Mouse (Mus musculus): Measurements from ENCODE around the gene Olfr1373. TPM values are rescaled to one million over a fixed set of nuclear protein-coding genes. Genes with fewer than 3 reads are reported as not detected.
"Not testable (repeated sequence)": the region's sequence is repeated elsewhere in the genome, so short reads cannot be mapped to it uniquely, and the experiment has no call there.

Gene Olfr1373
- total and polyA plus RNA-seq, 2 experiments from 2014 or later: not detected

DNA sequence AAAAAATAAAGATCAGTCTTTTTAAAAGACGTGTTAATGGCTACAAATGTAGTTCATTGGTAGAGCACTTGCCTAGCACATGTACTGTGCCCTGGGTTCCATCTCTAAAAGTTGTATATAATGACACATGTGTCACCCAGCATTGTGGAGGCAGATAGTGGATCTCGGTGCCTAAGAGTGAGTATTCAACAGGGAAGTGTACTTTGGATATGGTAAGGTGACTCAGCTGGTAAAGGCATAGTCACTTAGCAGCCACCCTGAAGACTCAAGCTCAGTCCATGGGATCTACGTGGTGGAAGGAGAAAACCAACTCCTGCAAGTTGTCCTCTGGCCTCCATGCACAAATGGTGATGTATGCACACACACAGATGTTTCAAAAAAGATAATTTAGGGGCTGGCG is 20.9 kb downstream of the Olfr1373 start:
- Histone ChIP-seq H3K9me3 (ENCODE audit: low read length) (no peaks in the 10 kb centered on the region), H3K36me3 (ENCODE audit: insufficient read depth) (peaks cover 48% of the 10 kb centered on the region), H3K9ac (no peak overlapping the region), H3K27me3 (ENCODE audit: insufficient read depth, low read length) (no peaks in the 10 kb centered on the region), H3K4me1 (ENCODE audit: insufficient read depth) (0 out of 2 replicates have a peak, but pooled peaks cover 3% of the 10 kb centered on the region), H3K4me3 (ENCODE audit: low read depth, low read length) (no peak overlapping the region), H3K4me2 (ENCODE audit: low read depth) (no peak overlapping the region), H3K27ac (ENCODE audit: low read depth, low read length) (no peak overlapping the region)
- ATAC-seq: no peak
- DNase-seq: no peak
- TF ChIP-seq CTCF (IDR thresholded peaks at IDR 0.05; ENCODE audit: low read depth): no peak
- 88% methylated on average over 4 of the region's 4 CpGs for WGBS

- H3K4me1 ChIP-seq (ENCODE audit: insufficient read depth): no peaks in the 10 kb centered on the region
- H3K36me3 ChIP-seq (ENCODE audit: insufficient read depth): peaks cover 67% of the 10 kb centered on the region
These were observed 23.3 kb downstream of the Olfr1373 start for GRCm38 (mm10) chr11:52122045-52122444.

DNA sequence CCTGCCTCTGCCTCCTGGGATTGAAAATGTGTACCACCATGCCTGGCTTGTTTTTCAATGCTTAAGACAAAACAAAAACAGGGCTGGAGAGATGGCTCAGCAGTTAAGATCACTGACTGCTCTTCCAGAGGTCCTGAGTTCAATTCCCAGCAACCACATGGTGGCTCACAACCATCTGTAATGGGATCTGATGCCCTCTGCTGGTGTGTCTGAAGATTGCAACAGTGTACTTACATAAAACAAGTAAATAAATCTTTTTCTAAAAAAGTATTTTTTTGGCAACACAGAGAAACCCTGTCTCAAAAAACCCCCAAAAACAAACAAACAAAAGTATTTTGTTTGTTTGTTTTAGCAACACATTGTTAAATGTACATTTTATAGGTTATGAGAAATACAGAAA is 24.9 kb downstream of the Olfr1373 start:
- ATAC-seq: not testable (repeated sequence)
- H3K36me3 ChIP-seq (ENCODE audit: insufficient read depth): peaks cover 77% of the 10 kb centered on the region

More at GRCm38 (mm10) chr11:52122045-52122444, 23.3 kb downstream of the Olfr1373 start:
- H3K4me2 ChIP-seq (ENCODE audit: low read depth): no peak overlapping the region
- H3K27ac ChIP-seq (ENCODE audit: low read depth, low read length): no peak overlapping the region
- no peak for ATAC-seq
- TF ChIP-seq CTCF (IDR thresholded peaks at IDR 0.05; ENCODE audit: low read depth): no peak
- no peak overlapping the region for H3K4me3 ChIP-seq (ENCODE audit: low read depth, low read length)
- H3K27me3 ChIP-seq (ENCODE audit: insufficient read depth, low read length): no peaks in the 10 kb centered on the region
- no peak for DNase-seq
- no peaks in the 10 kb centered on the region for H3K9me3 ChIP-seq (ENCODE audit: low read length)
- 94% methylated on average over 6 of the region's 6 CpGs for WGBS
- no peak overlapping the region for H3K9ac ChIP-seq

DNA sequence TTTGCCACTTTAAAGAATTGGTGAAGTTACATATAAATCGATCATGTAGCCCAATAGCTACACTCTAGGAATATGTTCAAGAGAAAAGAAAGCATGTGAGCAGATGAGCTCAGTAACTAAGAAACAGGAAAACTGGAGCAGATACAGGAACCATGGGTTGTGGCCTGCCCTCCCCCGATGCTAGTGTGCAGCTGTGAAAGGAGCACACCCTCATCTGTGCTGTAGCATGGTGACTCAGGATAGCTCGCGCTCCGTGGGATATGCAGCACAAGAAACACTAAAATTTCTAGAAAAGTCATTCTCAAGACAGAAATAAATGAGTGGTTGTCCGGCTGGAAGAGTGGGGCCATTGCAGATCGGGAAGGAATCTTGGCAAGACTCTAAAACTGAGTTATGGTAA is 28.2 kb downstream of the Olfr1373 start:
- peaks cover 62% of the 10 kb centered on the region for H3K36me3 ChIP-seq (ENCODE audit: insufficient read depth)
- 96% methylated on average over 7 of the region's 7 CpGs for WGBS
- H3K27me3 ChIP-seq (ENCODE audit: insufficient read depth, low read length): no peaks in the 10 kb centered on the region
- H3K4me1 ChIP-seq (ENCODE audit: insufficient read depth): no peaks in the 10 kb centered on the region
- H3K4me2 ChIP-seq (ENCODE audit: low read depth): no peak overlapping the region
- no peak for TF ChIP-seq CTCF (IDR thresholded peaks at IDR 0.05; ENCODE audit: low read depth)
- H3K9ac ChIP-seq: no peak overlapping the region
- no peaks in the 10 kb centered on the region for H3K9me3 ChIP-seq (ENCODE audit: low read length)
- DNase-seq (no peak), ATAC-seq (no peak)
- no peak overlapping the region for H3K4me3 ChIP-seq (ENCODE audit: low read depth, low read length)
- no peak overlapping the region for H3K27ac ChIP-seq (ENCODE audit: low read depth, low read length)

More for the DNA sequence above, 24.9 kb downstream of the Olfr1373 start:
- H3K4me1 ChIP-seq (ENCODE audit: insufficient read depth); H3K9ac ChIP-seq; H3K4me3 ChIP-seq (ENCODE audit: low read depth, low read length); H3K4me2 ChIP-seq (ENCODE audit: low read depth); H3K9me3 ChIP-seq (ENCODE audit: low read length); DNase-seq; H3K27ac ChIP-seq (ENCODE audit: low read depth, low read length); H3K27me3 ChIP-seq (ENCODE audit: insufficient read depth, low read length): not testable (repeated sequence)

DNA sequence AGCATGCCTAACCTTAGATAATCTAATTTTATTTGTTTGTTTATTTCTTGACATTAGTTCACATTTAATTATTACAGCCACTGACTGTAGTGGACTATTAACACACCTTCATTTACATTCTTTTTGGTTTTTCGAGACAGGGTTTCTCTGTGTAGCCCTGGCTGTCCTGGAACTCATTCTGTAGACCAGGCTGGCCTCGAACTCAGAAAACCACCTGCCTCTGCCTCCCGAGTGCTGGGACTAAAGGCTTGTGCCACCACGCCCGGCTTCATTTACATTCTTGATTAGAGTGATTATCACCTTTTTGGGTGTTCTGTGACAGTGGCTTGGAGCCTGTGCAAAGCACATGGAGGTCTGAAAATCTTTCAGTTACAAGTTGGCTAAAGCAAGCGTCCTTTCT is 29.2 kb downstream of the Olfr1373 start:
- not testable (repeated sequence) for H3K27ac ChIP-seq (ENCODE audit: low read depth, low read length); H3K4me2 ChIP-seq (ENCODE audit: low read depth); H3K4me1 ChIP-seq (ENCODE audit: insufficient read depth); ATAC-seq; H3K4me3 ChIP-seq (ENCODE audit: low read depth, low read length); H3K9me3 ChIP-seq (ENCODE audit: low read length); DNase-seq; H3K27me3 ChIP-seq (ENCODE audit: insufficient read depth, low read length); H3K9ac ChIP-seq
- 94% methylated on average over 6 of the region's 6 CpGs for WGBS
- peaks cover 54% of the 10 kb centered on the region for H3K36me3 ChIP-seq (ENCODE audit: insufficient read depth)

DNA sequence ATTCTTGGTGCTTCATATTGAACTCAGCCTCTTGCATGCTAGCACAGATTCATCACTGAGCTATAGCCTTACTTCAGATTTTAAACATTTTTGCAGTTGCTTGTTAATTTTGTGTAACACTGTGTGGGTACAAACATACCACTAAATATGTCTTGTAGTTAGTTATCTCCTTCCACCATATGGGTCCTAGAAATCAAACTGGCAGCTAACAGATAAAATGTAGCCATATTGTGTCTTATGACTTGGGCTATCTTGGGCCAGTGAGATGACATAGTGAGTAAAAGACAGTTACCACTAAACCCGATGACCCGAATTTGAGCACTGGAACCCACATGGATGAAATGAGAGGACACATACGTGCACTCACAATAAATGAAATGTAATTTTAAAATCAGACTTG is 29.8 kb downstream of the Olfr1373 start:
- no peak for TF ChIP-seq CTCF (IDR thresholded peaks at IDR 0.05; ENCODE audit: low read depth)
- Histone ChIP-seq H3K4me3 (ENCODE audit: low read depth, low read length) (no peak overlapping the region), H3K36me3 (ENCODE audit: insufficient read depth) (peaks cover 49% of the 10 kb centered on the region), H3K4me2 (ENCODE audit: low read depth) (no peak overlapping the region), H3K9ac (no peak overlapping the region), H3K27me3 (ENCODE audit: insufficient read depth, low read length) (no peaks in the 10 kb centered on the region), H3K9me3 (ENCODE audit: low read length) (no peaks in the 10 kb centered on the region), H3K4me1 (ENCODE audit: insufficient read depth) (no peaks in the 10 kb centered on the region), H3K27ac (ENCODE audit: low read depth, low read length) (no peak overlapping the region)
- 96% methylated on average over 3 of the region's 3 CpGs for WGBS
- DNase-seq: no peak
- no peak for ATAC-seq

DNA sequence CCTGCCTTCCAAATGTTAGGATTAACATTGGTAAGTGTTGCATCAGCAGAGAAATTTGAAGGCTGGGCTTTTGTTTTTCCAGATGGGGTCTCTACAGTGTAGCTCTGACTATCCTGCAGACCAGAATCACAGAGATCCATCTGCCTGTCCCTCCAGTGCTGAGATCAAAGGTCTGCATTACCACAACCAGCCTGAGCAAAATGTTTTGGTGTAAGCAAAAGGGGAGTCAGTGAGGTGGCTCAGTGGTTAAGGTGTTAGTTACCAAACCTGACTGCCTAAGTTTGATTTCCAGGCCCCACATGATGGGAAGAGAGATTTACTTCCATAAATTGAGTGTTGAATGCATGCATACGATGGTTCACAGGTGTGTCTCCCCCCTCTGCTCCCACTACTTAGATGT is 35.9 kb downstream of the Olfr1373 start:
- 93% methylated on average over 1 of the region's 1 CpGs for WGBS

GRCm38 (mm10) chr11:52108796-52109195 is 36.5 kb downstream of the Olfr1373 start:
- no peak overlapping the region for H3K4me3 ChIP-seq (ENCODE audit: low read depth, low read length)
- H3K4me2 ChIP-seq (ENCODE audit: low read depth): no peak overlapping the region
- H3K27ac ChIP-seq (ENCODE audit: low read depth, low read length): no peak overlapping the region
- 91% methylated on average over 5 of the region's 5 CpGs for whole genome bisulfite sequencing
- no peak for TF ChIP-seq CTCF (IDR thresholded peaks at IDR 0.05; ENCODE audit: low read depth)
- H3K9ac ChIP-seq: no peak overlapping the region
- no peaks in the 10 kb centered on the region for H3K36me3 ChIP-seq (ENCODE audit: insufficient read depth)
- H3K27me3 ChIP-seq (ENCODE audit: insufficient read depth, low read length): no peaks in the 10 kb centered on the region
- ATAC-seq (no peak), DNase-seq (no peak)
- no peaks in the 10 kb centered on the region for H3K4me1 ChIP-seq (ENCODE audit: insufficient read depth)
- no peaks in the 10 kb centered on the region for H3K9me3 ChIP-seq (ENCODE audit: low read length)

More for the DNA sequence above, 35.9 kb downstream of the Olfr1373 start:
- DNase-seq: no peak
- H3K4me2 ChIP-seq (ENCODE audit: low read depth): no peak overlapping the region
- no peak for ATAC-seq
- no peaks in the 10 kb centered on the region for H3K4me1 ChIP-seq (ENCODE audit: insufficient read depth)
- H3K27ac ChIP-seq (ENCODE audit: low read depth, low read length): no peak overlapping the region
- H3K36me3 ChIP-seq (ENCODE audit: insufficient read depth): 0 out of 2 replicates have a peak, but pooled peaks cover 2% of the 10 kb centered on the region
- TF ChIP-seq CTCF (IDR thresholded peaks at IDR 0.05; ENCODE audit: low read depth): no peak
- H3K9me3 ChIP-seq (ENCODE audit: low read length): no peaks in the 10 kb centered on the region
- H3K9ac ChIP-seq: no peak overlapping the region
- no peak overlapping the region for H3K4me3 ChIP-seq (ENCODE audit: low read depth, low read length)
- H3K27me3 ChIP-seq (ENCODE audit: insufficient read depth, low read length): no peaks in the 10 kb centered on the region
